Mouse (Mus musculus) limb, embryonic 14.5 days (tissue): Measurements from ENCODE around the gene Pgs1. TPM values are rescaled to one million over a fixed set of nuclear protein-coding genes. Genes with fewer than 3 reads are reported as not detected.

Experiments used
- ATAC-seq: fragments of 200-750 bp; cut with Nextera tagmentation; 2 replicates; pipeline ENCODE4 v1.8.0; 2017; ENCODE audit warnings: low read depth, moderate number of reproducible peaks, moderate TSS enrichment; ENCODE audit not compliant: low FRiP score
- DNase-seq: peaks from one replicate; pipeline ENCODE4 v3.0.0-alpha.2; 2015; ENCODE audit warnings: low spot score
- H3K27ac ChIP-seq: fragments of 300-500 bp; sonication (generic); replicated peaks from 2 replicates; pipeline ENCODE4 v1.5.1; 2014; ENCODE audit warnings: low read depth, mild to moderate bottlenecking, low read length, moderate library complexity, mixed read lengths
- H3K27me3 ChIP-seq: fragments of 300-500 bp; sonication (generic); 2 replicates; pipeline ENCODE4 v1.6.1; 2014; ENCODE audit warnings: low read length, mixed read lengths; ENCODE audit not compliant: control insufficient read depth, insufficient read depth
- H3K36me3 ChIP-seq: fragments of 300-500 bp; sonication (generic); 2 replicates; pipeline ENCODE4 v1.6.1; 2014; ENCODE audit warnings: mild to moderate bottlenecking, low read length, moderate library complexity, mixed read lengths; ENCODE audit not compliant: control insufficient read depth, insufficient read depth
- H3K4me1 ChIP-seq: fragments of 300-500 bp; sonication (generic); 2 replicates; pipeline ENCODE4 v1.6.1; 2014; ENCODE audit warnings: antibody characterized with exemption, low read length, mixed read lengths; ENCODE audit not compliant: control insufficient read depth, insufficient read depth
- H3K4me2 ChIP-seq: fragments of 300-500 bp; sonication (generic); replicated peaks from 2 replicates; pipeline ENCODE4 v1.6.1; 2014; ENCODE audit warnings: low read depth, mild to moderate bottlenecking, low read length, moderate library complexity; ENCODE audit not compliant: severe bottlenecking
- H3K4me3 ChIP-seq: fragments of 300-500 bp; sonication (generic); replicated peaks from 2 replicates; pipeline ENCODE4 v1.5.1; 2014; ENCODE audit warnings: low read length
- H3K9ac ChIP-seq: fragments of 300-500 bp; sonication (generic); 2 replicates; pipeline ENCODE4 v1.6.1; 2014; ENCODE audit warnings: mild to moderate bottlenecking, low read depth, low read length, moderate library complexity; ENCODE audit not compliant: severe bottlenecking
- H3K9me3 ChIP-seq: fragments of 300-500 bp; sonication (generic); 2 replicates; pipeline ENCODE4 v1.6.1; 2016; ENCODE audit warnings: low read length; ENCODE audit not compliant: control insufficient read depth
- POLR2A ChIP-seq: fragments of 200-500 bp; IDR thresholded peaks from 2 replicates; pipeline ENCODE4 v1.8.0; 2012; ENCODE audit warnings: inconsistent platforms, mild to moderate bottlenecking, moderate library complexity, borderline replicate concordance; ENCODE audit not compliant: insufficient read depth, insufficient read length; ENCODE audit errors: extremely low read depth
- WGBS: fragments of 180-500 bp; shearing (Covaris S2); extraction: QIAGEN DNeasy Blood & Tissue Kit; methylation state at CpG from one replicate; pipeline ENCODE4 v1.1.7; 2014; 5-methylcytosine and 5-hydroxymethylcytosine counted together
- polyA plus RNA-seq, 2 experiments: library from polyadenylated mRNA; depleted of rRNA in 1 of 2; stranded (reverse) in 1 of 2; unstranded in 1 of 2; fragments of >200 nt; fragmentation: Nextera tagmentation in 1 of 2; extraction: Ambion mirVana in 1 of 2; gene quantifications; 2 replicates each; pipeline versions ENCODE4 v1.2.1 to v1.2.3; 2012 to 2014

Gene Pgs1
- polyA plus RNA-seq, 2 experiments = 30.5 to 36.2 TPM

DNA sequence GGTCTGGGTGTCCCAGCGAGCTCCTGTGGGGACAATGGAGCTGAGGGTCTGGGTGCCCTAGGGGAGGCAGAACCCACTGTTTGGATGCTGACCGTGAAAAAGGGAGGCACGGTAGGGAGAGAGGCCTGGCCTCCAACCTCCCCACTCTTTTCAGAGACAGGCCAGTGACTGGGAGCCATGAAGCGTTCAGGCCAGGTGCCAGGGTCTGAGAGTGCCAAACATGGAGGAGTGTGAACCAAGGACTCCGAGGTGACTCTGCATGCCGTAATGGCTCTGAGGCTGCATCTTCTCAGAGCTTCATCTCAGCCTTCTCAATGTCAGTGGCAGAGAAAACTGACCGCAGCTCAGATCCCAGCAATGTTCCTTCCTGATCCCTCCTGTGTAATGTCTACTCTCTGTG is 37.4 kb downstream of the Pgs1 start:
- Histone ChIP-seq H3K36me3 (peaks cover 39% of the 10 kb centered on the region), H3K27ac (no peak overlapping the region), H3K4me1 (no peaks in the 10 kb centered on the region), H3K9me3 (no peaks in the 10 kb centered on the region), H3K4me2 (no peak overlapping the region), H3K4me3 (no peak overlapping the region), H3K27me3 (no peaks in the 10 kb centered on the region), H3K9ac (no peak overlapping the region)
- ATAC-seq (no peak), DNase-seq (no peak)
- no peak for TF ChIP-seq POLR2A
- WGBS = 96% methylated on average over 7 of the region's 7 CpGs

DNA sequence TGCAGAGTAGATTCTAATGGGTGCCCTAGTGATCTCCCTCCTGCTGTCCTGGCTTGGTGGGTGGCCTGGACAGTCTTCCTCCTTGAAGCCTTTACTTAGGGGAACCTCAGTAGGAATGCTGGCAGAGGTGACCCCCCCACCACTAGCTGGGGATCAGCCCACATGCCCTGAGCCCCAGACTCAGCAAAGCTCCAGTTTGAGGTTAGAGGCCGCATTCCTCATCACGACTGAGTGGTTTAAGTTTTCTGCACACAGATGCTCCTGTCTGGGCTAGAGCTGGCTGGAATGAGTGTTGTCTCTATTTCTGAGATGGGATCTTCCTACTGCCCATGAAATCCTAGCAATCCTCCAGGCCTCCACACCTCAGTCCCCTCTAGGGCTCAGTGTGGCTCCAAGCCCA is 38.0 kb downstream of the Pgs1 start:
- no peak overlapping the region for H3K9ac ChIP-seq
- H3K27me3 ChIP-seq = no peaks in the 10 kb centered on the region
- 74% methylated on average over 2 of the region's 2 CpGs for WGBS
- no peak overlapping the region for H3K4me3 ChIP-seq
- peaks cover 39% of the 10 kb centered on the region for H3K36me3 ChIP-seq
- no peaks in the 10 kb centered on the region for H3K9me3 ChIP-seq
- H3K27ac ChIP-seq = no peak overlapping the region
- no peaks in the 10 kb centered on the region for H3K4me1 ChIP-seq
- no peak for TF ChIP-seq POLR2A
- no peak overlapping the region for H3K4me2 ChIP-seq
- no peak for ATAC-seq
- no peak for DNase-seq

DNA sequence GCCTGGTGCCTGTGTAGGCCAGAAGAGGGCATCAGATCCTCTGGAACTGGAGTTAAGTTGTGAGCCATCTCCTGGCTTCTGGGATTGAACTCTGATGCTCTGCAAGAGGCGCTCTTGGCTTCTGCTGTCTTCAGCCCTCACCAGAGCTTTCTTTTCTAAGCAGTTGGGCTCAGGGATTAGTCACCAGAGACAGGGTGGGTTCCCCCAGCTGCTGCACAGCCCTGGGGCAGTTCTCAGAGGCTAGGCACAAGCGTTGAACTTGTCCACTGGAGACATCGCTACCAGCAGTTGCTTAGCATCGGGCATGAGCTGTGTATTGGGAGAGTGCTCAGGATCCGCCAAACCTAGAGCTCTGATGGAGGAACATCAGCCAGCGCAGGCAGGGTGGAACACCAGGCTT is 43.1 kb downstream of the Pgs1 start:
- DNase-seq = no peak
- Histone ChIP-seq H3K4me2 (no peak overlapping the region), H3K27ac (no peak overlapping the region), H3K9me3 (no peaks in the 10 kb centered on the region), H3K4me1 (no peaks in the 10 kb centered on the region), H3K4me3 (no peak overlapping the region), H3K36me3 (peaks cover 15% of the 10 kb centered on the region), H3K9ac (no peak overlapping the region), H3K27me3 (no peaks in the 10 kb centered on the region)
- 93% methylated on average over 6 of the region's 6 CpGs for WGBS
- TF ChIP-seq POLR2A = no peak
- ATAC-seq = no peak

DNA sequence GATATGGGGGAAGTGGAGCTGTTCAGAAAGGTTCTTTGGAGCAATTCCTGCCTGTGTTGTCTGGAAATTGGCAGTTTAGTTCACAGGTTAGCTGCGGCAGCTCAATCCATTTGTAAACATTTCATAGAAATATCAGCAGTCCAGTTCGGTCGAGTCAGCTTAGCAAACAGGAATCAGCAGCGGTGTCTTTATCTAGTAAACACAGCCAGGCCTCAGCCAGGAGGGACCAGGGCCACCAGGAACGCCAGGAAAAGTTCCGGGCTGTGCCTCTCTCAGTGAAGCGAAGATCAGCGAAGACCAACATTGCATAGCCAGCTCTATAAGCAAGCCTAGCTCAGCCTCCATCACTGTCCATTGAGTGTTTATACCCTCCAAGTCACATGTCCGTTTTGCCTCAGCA is 45.0 kb downstream of the Pgs1 start:
- H3K4me1 ChIP-seq = 0 out of 2 replicates have a peak, but pooled peaks cover 6% of the 10 kb centered on the region
- no peak for TF ChIP-seq POLR2A
- no peak overlapping the region for H3K4me3 ChIP-seq
- no peak overlapping the region for H3K9ac ChIP-seq
- no peaks in the 10 kb centered on the region for H3K9me3 ChIP-seq
- ATAC-seq (no peak), DNase-seq (no peak)
- H3K4me2 ChIP-seq = no peak overlapping the region
- 96% methylated on average over 9 of the region's 9 CpGs for WGBS
- H3K36me3 ChIP-seq = peaks cover 7% of the 10 kb centered on the region
- no peaks in the 10 kb centered on the region for H3K27me3 ChIP-seq
- no peak overlapping the region for H3K27ac ChIP-seq

DNA sequence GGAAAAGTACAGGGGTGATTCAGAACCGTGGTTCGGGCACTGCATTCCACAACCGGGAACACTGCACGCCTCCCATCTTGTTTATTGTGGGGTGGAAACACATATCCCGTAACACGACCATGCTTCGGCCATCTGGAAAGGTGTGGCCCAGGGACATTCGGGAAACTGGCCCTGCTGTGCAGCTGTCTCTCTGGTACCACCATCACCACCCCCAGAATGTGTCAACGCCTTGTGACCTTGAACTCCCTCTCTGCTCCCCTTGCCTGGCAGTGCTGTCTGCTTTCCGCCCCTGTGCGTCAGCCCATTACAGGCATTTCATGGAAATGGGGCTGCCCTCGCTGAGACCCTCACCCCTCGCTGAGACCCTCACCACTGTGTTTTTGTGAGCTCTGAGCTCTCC is 48.3 kb downstream of the Pgs1 start:
- Histone ChIP-seq H3K27ac (no peak overlapping the region), H3K27me3 (no peaks in the 10 kb centered on the region), H3K9me3 (no peaks in the 10 kb centered on the region), H3K4me2 (no peak overlapping the region), H3K36me3 (no peaks in the 10 kb centered on the region; the same call in 1 of the 2 replicates), H3K4me3 (no peak overlapping the region), H3K9ac (no peak overlapping the region), H3K4me1 (0 out of 2 replicates have a peak, but pooled peaks cover 6% of the 10 kb centered on the region)
- no peak for DNase-seq
- no peak for ATAC-seq
- TF ChIP-seq POLR2A = no peak
- 61% methylated on average over 13 of the region's 13 CpGs for WGBS

DNA sequence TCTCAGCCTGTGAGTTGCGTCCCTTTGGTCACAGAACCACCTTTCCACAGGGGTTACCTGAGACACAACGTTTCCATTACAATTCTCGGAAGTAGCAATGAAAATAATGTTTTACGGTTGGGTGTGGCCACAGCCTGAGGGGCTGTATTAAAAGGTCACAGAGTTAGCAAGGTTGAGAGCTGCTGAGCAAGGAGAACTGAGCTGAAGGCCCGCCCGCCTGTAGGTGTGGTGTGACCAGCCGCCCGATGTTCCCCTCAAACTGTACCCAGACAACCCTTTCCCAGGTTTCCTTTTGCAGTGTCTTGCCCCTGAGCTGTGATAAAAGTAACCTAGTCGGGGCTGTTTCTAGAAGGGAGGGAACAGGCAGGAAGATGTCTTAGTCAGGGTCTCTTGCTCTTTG is 49.0 kb downstream of the Pgs1 start:
- Histone ChIP-seq H3K4me1 (0 out of 2 replicates have a peak, but pooled peaks cover 6% of the 10 kb centered on the region), H3K27me3 (no peaks in the 10 kb centered on the region)

More for the DNA sequence above, 49.0 kb downstream of the Pgs1 start:
- no peak overlapping the region for H3K4me2 ChIP-seq
- DNase-seq (no peak), ATAC-seq (no peak)
- H3K4me3 ChIP-seq = no peak overlapping the region
- no peaks in the 10 kb centered on the region for H3K9me3 ChIP-seq
- H3K36me3 ChIP-seq = no peaks in the 10 kb centered on the region; the same call in 1 of the 2 replicates
- WGBS = 48% methylated on average over 9 of the region's 9 CpGs
- no peak for TF ChIP-seq POLR2A
- H3K27ac ChIP-seq = no peak overlapping the region
- no peak overlapping the region for H3K9ac ChIP-seq
